Mouse (Mus musculus) testis, postnatal 10 days (tissue): ENCODE measurements around the gene Pbld2.
A peak's percentile ranks its signal among the peaks of the same experiment; 100 is the strongest.

Experiments
- DNase-seq: peaks from one replicate; pipeline ENCODE4 v3.0.0; 2021; ENCODE audit warnings: low spot score

Gene Pbld2

GRCm38 (mm10) chr10:63023749-63024579 lies at the start of gene Pbld2, which contains the start of gene Hnrnph3:
Gene Pbld2 (plus strand): TSS chr10:63024315.
Gene Hnrnph3 (minus strand): TSS chr10:63024217.
- DNase-seq: peak; percentile 99

GRCm38 (mm10) chr10:62979667-62980038 lies 44.5 kb upstream of the Pbld2 start:
- no peak for DNase-seq

GRCm38 (mm10) chr10:62980039-62980954 lies 43.8 kb upstream of the Pbld2 start, which contains the start of gene Rufy2:
Gene Rufy2 (plus strand): TSS chr10:62980223.
- peak; percentile 93 for DNase-seq

GRCm38 (mm10) chr10:62984072-62984471 lies 40.0 kb upstream of the Pbld2 start:
- no peak for DNase-seq

- DNase-seq: no peak
Observed at GRCm38 (mm10) chr10:62984495-62984894, 39.6 kb upstream of the Pbld2 start.

GRCm38 (mm10) chr10:62987341-62987740 lies 36.8 kb upstream of the Pbld2 start:
- DNase-seq: peak; percentile 79

- DNase-seq: no peak
Observed at GRCm38 (mm10) chr10:62990636-62991035, 33.5 kb upstream of the Pbld2 start.

GRCm38 (mm10) chr10:62993991-62994390 lies 30.1 kb upstream of the Pbld2 start:
- no peak for DNase-seq

- no peak for DNase-seq
Observed at GRCm38 (mm10) chr10:63000584-63000983, 23.5 kb upstream of the Pbld2 start.

- DNase-seq: no peak
Observed at GRCm38 (mm10) chr10:63003252-63003651, 20.9 kb upstream of the Pbld2 start.

- DNase-seq: no peak
Observed at GRCm38 (mm10) chr10:63004556-63004955, 19.6 kb upstream of the Pbld2 start.

GRCm38 (mm10) chr10:63008193-63008592 lies 15.9 kb upstream of the Pbld2 start:
- DNase-seq: no peak

GRCm38 (mm10) chr10:63010268-63010667 lies 13.8 kb upstream of the Pbld2 start:
- no peak for DNase-seq

GRCm38 (mm10) chr10:63011556-63011955 lies 12.6 kb upstream of the Pbld2 start:
- DNase-seq: no peak

- no peak for DNase-seq
Observed at GRCm38 (mm10) chr10:63013476-63013875, 10.6 kb upstream of the Pbld2 start.

GRCm38 (mm10) chr10:63014168-63014567 lies 9.9 kb upstream of the Pbld2 start:
- DNase-seq: no peak

GRCm38 (mm10) chr10:63019304-63019703 lies 4.8 kb upstream of the Pbld2 start:
- DNase-seq: no peak

- DNase-seq: no peak
Observed at GRCm38 (mm10) chr10:63021702-63022101, 2.4 kb upstream of the Pbld2 start.

GRCm38 (mm10) chr10:63022541-63023120 lies 1.5 kb upstream of the Pbld2 start:
- no peak for DNase-seq

GRCm38 (mm10) chr10:63023121-63023748 lies 880 bp upstream of the Pbld2 start:
- peak; percentile 84 for DNase-seq

GRCm38 (mm10) chr10:63024580-63024910 lies 430 bp downstream of the Pbld2 start:
- peak; percentile 75 for DNase-seq

- DNase-seq: no peak
Observed at GRCm38 (mm10) chr10:63025016-63025415, 901 bp downstream of the Pbld2 start.
